Mouse (Mus musculus): ENCODE measurements at regions not wholly inside any gene's neighbourhood (a gene's known extent, or its start where the extent isn't known, plus 50 kb on each side); places are given as distances from the start of the nearest gene placed in this dataset.
A peak's percentile ranks its signal among the peaks of the same experiment; 100 is the strongest.

DNA sequence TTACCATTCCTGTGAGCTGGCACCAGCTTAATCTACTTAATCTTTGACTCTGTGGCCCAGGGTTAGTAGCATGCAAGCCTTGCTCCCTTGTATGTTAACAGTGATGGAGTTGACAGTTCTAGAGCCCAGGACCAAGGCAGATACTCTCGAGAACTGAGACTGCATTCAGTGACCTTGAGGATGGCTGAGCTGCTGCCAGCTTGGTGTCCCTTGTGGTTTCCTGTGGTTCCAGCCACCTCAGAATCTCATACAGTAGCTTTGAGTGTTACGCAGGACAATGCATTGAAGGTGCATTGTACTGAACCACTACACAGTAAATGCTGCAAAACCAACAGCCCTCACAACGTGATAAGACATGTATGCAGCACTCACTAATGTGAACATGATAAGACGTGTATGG, 90.6 kb downstream of the Zfp706 start:
- no peak for DNase-seq (ENCODE audit: low spot score)

DNA sequence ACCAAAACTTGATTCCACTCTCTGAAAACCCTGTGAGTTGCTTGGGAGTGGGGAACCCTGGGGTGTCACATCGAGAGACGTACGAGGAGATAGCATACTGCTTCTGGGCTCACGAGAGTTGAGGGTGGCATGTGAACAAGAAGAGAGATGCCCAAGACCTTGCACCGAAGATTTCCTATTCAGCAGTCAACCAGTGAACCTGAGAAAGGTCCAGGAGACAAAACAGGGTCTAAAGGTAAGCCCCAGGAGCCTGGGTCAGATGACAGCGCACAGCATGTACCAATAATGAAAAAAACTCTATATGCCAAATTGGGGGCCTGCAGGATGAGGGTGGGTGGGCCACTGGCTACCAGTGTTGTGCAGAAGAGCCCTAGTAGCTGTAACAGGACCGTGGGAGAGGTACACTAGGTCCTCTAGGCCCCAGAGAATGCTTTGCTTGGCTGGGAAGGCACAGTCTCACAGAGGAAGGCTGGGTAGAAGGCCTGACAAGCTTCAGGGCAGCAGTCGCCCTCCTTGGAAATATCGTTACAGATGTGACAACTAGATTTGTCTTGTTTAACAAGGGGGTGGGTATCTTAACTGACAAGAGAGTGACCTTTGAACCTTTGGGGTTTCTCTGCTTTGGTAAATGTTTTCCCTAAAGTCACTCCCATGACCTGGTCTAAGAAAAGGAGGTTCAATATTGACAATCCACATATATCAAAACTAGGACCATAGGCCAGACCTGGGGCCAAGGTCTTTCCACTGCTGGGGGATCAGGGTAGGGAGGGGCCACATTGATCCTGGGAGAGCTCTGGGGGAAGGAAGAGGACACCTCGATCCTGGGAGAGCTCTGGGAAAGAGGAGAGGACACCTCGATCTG, 93.1 kb downstream of the Zfp706 start:
- DNase-seq (ENCODE audit: low spot score): no peak

DNA sequence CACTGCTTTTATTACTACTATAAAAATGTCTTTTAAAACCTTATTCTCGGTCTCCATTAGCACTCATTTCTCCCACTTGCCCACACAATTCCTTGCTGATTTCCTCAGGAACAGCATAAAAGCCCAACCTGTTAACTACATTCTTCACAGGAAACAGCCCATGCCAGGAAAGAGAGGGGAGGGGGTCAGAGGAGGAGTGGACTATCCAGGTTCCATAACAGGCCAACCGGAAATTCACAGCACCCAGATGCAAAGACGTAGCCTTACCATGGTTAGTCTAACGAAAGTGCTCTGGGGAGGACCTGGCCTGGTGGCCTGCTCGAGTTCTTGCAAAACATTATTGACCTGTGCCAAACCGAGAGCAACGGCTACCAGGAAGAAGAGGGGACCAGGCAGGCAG, 94.3 kb downstream of the Zfp706 start:
- no peak for DNase-seq (ENCODE audit: low spot score)

DNA sequence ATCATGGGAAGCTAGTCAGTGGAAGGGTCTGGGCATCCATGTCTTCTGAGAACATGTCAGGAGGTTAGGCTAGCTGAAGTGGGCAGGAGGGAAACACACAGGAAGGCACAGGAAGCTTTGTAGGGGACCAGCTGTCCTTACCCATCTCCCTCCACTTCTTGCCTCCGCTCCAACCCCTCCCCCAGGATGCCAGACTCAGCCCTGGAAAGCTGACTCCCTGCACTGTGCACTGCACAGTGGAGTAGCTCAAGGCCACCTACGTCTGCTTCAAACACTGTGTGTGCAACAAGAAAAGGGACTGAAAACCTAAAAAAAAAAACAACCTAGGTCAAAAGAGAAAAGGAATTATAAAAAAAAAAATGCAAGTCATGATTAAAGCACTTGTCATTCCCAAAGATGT, 97.3 kb downstream of the Zfp706 start:
- DNase-seq (ENCODE audit: low spot score): no peak

DNA sequence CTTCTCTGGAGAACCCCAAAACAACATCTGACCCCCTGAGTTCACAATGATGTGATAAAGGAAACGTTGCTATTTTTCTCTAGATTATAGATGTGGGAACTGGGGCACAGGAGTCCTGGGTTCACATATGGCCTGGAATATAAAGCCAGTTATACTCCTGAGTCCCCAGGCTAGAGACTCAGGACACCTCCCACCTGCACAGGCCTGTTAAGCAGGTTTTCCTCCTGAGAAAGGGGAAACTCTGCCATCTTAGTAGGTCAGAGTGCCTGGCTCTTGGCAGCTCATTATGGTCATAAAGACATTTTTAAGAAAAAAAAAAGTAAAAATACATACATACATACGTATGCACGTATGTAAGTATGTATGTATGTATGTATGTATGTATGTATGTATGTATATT, 98.1 kb downstream of the Zfp706 start:
- peak; percentile 72 for DNase-seq (ENCODE audit: low spot score)

DNA sequence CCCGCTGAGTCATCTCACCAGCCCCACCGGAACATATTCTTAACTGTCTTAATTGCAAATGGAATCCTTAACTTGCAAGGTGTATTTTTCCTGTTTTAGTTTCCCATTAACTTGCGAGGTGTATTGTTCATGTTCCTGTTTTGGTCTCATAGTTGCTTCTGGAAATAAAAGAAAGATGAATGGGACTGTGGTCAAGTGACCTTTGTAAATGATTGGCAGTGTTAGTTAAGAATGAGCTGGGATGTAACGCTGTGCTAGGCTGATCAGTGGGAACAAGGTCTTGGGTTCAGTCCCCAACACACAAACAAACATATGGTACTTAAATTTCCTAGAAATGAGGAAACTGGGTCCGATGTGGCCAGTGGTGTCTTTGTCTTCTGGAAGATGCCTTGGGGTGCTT, 100.8 kb downstream of the Zfp706 start:
- no peak for DNase-seq (ENCODE audit: low spot score)

DNA sequence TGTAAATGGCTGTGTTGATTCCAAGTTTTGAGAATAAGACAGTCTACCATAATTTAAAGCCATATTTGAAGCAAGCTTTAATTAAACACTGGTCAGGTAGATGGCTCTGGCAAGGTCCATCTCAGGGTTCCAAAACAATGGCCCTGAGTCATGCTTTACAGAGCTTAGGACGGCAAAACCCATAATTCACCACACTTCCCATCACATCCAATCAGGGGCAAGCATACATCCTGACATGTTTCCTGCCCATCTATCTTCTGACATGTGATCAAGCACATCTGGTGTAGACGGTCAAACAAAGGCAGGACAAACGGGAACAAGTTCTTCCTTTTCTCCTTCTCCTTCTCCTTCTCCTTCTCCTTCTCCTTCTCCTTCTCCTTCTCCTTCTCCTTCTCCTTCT, 101.5 kb downstream of the Zfp706 start:
- no peak for DNase-seq (ENCODE audit: low spot score)

DNA sequence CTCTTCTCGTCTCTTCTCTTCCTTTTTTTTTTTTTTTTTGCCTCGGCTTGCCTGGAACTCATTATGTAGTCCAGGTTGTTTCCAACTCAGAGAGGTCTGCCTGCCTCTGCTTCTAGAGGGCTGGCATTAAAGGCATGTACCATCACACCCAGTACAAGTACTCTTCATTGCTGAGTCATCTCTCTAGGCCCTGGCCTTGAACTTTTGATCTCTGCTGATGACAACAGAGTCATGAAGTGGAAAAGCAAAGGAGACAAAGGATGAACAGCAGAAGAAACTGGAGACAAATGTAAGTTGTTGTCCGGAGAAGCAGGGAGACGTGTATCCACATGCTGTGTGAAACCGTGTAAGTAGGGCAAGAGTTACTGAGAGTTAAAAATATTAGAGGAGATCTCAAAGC, 103.7 kb downstream of the Zfp706 start:
- no peak for DNase-seq (ENCODE audit: low spot score)

DNA sequence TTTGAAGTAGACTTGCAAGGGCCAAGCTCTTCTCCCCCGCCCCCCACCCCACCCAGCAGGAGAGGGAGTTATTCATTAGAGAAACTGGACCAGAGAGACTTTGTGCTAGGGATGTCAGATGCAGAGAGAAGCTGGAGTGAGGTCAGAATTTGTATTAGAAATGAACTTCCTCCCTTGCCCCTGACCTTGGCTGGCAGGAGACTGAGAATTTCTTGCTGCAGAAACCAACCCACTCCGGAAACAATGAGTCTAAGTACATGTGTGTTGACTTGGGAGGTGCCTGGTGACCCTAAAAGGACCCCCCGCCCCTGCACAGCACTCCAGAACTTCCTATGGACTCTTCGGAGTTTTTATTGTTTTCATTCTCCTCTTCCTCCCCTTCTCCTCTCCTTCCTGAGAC, 104.3 kb downstream of the Zfp706 start:
- no peak for DNase-seq (ENCODE audit: low spot score)

DNA sequence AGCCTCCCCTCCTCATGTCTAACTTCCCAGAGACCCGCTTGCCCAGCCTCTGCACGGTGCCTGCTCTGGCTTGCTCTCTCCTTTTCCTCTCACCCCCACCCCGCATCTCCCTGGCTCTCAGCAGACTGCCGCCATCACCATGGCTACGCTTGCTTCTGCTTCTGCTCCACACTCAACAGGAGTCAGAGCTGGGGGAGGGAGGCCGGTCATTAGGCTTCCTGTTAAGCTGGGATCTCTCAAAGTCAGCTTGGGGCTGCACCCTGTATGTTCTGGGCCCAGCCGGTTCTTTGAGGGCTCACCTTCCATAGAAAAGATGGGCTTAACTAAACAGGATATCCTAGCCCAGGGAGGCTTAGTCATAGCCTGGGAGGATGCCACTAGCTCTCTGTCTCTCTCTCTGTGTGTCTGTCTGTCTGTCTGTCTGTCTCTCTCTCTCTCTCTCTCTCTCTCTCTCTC, 105.7 kb downstream of the Zfp706 start:
- DNase-seq (ENCODE audit: low spot score): no peak

DNA sequence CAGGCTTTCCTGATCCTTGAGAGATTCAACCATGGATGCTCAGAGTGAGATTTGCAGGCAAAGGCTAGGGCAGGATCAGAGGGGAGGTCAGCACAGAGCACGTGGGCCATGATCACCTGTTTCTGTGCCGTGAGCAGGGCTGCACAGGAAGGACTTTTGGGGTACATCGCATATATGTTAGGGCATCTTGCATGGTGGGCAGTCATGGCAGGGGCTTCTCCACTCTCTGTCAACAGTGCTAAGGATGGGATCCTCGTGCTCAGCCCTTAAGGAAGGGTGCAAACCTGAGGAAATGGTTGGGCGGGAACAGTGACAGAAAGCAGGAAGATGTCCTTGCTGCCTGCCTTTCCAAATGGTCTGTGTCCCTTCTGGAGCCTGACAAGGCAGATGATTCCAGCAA, 106.2 kb downstream of the Zfp706 start:
- no peak for DNase-seq (ENCODE audit: low spot score)

DNA sequence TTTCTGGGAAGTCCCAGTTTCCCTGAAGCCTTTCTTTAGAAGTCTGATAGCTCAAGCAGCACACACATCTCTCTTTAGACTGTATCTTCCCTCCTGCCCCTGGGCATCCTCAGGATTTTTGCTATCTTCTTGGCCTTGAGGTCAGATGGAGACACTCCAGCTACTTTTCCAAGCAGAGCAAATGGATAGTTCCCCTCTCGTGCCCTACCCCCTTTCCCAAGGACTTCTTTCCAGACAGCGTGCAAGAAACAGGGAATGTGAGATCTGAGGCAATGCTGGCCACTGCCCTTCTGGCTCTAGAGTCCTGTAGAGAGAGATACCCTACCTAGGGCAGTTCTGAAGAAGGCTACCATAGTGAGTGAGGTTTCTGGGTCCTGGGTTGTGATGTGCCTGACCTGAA, 106.6 kb downstream of the Zfp706 start:
- no peak for DNase-seq (ENCODE audit: low spot score)

DNA sequence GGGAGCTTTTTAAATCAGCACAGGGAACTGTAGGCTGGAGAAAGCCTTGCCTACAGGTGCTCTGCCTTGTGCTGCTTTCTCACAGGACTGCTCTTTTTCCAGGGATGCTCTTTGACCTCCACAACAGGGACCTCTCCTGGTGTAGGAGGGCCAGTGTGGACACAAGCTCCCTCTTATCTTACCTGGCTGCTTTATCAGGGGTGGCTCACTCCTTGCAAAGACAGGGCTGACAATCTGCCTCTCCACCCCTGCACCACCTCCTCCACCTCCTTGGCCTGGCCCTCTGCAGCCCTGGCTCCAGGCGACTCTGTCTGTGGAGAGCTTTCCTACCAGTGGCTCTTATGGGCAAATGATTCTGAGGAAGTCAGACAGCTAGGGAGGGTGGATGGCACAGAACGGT, 107.7 kb downstream of the Zfp706 start:
- no peak for DNase-seq (ENCODE audit: low spot score)

DNA sequence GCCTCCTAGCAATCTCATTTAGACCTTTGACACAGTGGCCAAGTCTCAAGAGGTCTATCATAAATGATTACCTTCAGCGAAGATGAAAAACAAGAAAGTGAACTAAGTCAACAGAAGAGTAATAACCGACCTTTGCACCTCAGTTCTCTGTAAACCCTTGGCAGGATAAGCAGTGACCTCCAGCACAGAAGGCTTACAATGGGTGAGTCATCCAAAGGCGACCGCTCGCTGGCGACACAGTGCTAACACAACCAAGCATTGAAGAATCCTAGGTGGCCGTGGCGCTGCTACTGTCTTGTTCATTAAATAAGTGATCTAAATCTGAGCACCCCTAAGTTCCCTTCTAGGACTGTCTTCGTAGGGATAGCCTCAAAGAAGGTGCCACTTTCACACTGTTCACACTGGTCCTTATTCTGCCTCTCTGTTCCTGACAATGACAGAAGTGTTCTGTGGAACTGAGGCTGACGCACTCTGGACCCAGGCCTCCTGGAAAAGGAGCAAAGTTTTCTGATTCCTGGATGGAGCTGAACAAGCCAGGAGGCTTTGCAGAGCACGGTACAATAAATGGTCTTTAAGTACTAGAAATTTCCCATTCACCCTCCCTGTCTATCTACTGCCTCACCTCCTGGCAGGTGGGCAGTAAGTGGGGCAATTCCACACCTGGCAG, 108.6 kb downstream of the Zfp706 start:
- peak; percentile 52 for DNase-seq (ENCODE audit: low spot score)

DNA sequence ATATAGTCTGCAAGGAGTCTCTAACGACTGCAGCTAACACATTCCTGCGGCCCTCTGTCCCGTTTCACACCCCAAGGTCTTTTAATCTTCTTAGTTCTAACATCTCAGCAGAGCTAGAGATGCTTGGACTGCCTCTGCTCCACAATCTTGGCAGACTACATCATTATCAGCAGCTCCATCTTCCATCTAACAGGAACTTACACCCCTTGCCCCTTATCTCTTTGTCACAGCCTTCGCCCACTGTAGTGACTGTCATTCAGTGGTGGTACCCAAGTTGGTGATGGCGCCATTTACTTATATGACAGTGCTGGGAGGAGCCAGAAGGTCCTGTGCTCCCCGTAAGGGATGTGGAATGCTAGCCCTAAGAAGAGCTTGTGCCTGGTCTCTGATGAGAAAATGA, 109.2 kb downstream of the Zfp706 start:
- no peak for DNase-seq (ENCODE audit: low spot score)

DNA sequence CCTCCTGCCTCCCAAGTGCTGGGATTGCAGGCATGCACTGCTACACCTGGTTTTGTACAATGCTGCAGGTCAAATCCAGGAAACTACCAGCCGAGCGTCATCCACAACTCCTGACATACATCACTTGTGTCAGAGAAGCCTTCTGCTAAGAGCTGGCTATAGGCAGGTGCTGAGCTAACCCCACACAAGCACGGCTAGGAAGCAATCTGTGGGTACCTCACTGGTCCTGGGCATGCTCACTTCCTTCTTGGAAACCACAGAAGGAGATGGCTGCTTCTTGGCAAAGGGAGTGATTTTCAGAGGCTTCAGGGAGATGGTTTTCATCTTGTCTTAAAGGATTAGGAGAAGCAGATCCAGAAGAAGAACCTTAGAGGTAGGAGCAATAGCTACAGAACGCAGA, 111.3 kb downstream of the Zfp706 start:
- DNase-seq (ENCODE audit: low spot score): no peak

DNA sequence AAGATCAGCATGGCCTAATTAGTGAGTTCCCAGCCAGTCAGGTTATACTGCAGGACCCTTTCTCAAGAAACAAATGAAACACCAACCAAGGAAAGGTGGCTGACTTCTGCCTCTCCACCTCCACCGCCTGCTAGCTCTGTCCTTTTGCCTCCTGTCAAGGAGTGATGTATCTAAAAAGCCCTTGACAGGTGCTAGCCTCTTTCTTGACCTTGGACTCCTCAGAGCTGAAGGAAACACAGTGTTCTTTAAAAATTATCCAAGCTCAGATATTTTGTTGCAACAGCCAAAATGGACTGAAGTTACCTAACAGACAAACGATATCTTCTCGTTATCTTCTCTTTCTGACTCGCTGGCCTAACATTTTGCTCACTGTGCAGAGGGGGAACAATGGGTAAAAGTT, 112.5 kb downstream of the Zfp706 start:
- DNase-seq (ENCODE audit: low spot score): no peak

DNA sequence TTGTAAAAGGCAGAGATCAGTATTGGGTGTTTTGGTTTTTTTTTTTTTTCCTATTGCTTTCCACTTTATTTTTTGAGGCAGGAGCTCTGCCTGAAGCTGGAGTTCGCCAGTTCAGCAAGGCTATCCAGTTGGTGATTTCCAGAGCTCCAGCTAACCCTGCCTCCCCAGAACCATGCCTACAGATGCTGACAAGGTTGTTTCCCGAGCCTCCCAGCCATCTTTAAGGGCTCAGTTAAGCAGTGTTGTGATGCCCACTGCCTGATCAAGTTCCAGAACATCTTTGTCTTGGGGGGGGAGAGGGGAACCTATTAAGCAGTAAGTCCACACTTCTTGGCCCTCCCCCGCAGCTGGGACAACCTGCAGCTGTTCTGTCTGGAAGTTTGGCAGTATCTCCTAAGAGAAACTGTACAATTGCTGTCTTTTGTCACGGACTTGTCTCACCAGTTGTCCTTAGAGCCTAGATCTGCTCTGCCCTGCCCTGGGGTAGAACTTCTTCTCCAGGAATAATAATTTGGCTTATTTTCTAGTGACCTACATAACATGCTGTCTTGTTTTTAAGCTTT, 114.1 kb downstream of the Zfp706 start:
- no peak for DNase-seq (ENCODE audit: low spot score)

DNA sequence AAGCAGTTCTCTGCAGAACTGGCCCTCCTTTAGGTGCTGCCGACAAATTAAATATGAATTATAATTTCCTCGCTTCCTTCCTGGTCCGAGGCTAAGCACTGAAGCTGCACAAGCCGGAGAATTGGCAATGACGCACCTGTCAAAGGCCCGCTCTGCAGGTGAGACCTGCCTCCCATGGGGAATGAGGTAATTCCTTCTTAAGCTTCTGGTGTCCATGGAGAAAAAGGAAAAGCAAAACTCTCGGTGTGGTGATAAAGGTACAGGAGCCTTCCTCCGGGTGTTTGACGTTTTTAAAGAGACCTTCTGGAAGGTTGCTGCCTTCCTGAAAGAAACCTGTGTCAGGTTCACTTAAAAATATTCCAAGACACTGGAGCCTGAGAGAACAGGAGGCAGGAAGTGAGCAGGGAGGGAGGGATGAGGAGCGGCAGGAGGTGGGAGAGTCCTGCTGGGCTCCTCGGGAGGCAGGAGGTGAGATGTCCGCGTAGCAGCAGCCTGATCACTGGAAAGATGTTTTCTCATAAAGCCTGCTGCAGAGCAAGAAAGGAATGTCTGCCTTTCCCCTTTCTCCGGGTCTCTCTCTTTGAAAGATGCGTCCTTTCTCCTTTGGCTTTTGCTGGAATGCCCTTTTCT, 114.9 kb downstream of the Zfp706 start:
- no peak for DNase-seq (ENCODE audit: low spot score)

DNA sequence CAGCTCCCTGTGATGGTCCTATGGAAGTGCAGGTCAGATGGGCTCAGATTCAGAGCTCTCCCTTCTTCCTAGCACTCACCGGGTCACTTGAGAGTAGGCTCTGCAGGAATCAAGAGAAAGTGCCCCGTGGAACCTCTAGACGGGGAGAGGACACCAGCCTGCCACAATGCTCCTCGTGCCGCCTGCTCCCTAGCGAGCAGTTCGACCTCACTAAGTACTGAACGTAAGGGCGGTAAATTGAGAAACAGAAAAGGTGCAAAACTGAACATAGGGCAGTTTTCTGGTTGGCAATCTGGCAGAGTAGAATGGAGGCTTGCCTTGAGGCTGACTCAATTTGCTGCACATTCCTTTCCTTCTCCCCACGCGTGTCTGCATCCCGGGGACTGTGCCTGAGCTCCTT, 115.7 kb downstream of the Zfp706 start:
- DNase-seq (ENCODE audit: low spot score): no peak

DNA sequence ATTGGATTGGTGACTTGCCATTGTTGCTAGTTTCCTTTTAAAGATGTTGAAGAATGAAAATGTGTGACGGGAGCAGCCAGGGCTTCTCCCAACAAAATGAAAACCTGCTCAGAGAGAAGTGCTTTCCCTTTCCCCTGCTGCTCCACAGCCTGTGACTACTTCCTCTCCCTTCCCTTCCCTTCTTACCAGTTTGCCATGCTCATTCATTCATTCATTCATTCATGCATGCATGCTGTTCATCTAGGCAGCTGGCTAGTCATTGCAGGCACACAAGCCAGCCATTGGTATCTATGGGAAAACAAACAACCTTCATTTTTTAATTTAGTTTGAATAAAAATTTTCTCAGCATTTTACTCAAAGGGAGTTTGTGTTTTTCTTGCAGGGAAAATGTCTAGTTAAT, 116.3 kb downstream of the Zfp706 start:
- no peak for DNase-seq (ENCODE audit: low spot score)

DNA sequence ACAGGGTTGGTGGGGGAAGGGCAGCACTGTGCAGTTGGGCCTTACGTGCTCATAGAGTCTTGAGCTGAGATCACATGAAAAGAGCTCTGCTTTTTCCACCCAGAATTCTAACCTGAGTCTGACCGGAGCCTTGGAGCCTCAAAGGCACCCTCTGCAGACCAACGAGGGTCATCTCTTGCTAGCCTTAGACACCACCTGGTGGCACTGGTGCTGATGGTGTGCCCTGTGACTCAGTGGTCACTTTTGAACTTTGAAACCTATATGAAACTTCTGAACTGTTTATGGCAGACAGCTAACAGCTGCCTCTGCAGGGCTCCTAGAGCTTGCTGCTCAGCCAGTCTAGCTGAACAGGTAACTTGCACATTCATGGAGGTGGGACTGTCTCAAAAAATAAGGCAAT, 118.5 kb downstream of the Zfp706 start:
- DNase-seq (ENCODE audit: low spot score): no peak

Data from urinary bladder, postnatal 14 days (tissue).